Mouse (Mus musculus) cortical plate, adult 2 months (tissue): ENCODE data around the gene Gm16253. TPM values are rescaled to one million over a fixed set of nuclear protein-coding genes. Genes with fewer than 3 reads are reported as not detected.
A peak's percentile ranks its signal among the peaks of the same experiment; 100 is the strongest.
"Not testable (repeated sequence)": the region's sequence is repeated elsewhere in the genome, so short reads cannot be mapped to it uniquely, and the experiment has no call there.

Source experiments
- H3K27ac ChIP-seq: fragments of 200-500 bp; 2 replicates; pipeline ENCODE4 v1.5.1; 2012; ENCODE audit warnings: low read length, control low read depth, inconsistent platforms; ENCODE audit not compliant: insufficient read depth
- H3K4me1 ChIP-seq: fragments of 200-500 bp; 2 replicates; pipeline ENCODE4 v1.6.1; 2011; ENCODE audit warnings: low read length; ENCODE audit not compliant: control insufficient read depth, insufficient read depth
- H3K4me3 ChIP-seq: fragments of 200-500 bp; 2 replicates; pipeline ENCODE4 v1.5.1; 2011; ENCODE audit warnings: mild to moderate bottlenecking, low read length, control low read depth; ENCODE audit not compliant: insufficient read depth
- CTCF ChIP-seq: fragments of 200-500 bp; IDR thresholded peaks from 2 replicates; pipeline ENCODE4 v1.5.1; 2011; ENCODE audit warnings: mild to moderate bottlenecking, control low read depth, low read length; ENCODE audit not compliant: insufficient read depth; ENCODE audit errors: extremely low read depth
- POLR2A ChIP-seq: fragments of 200-500 bp; IDR thresholded peaks from 2 replicates; pipeline ENCODE4 v1.6.1; 2011; ENCODE audit warnings: mild to moderate bottlenecking, low read length, control low read depth; ENCODE audit not compliant: insufficient read depth; ENCODE audit errors: extremely low read depth
- polyA plus RNA-seq: library from polyadenylated mRNA; depleted of rRNA; stranded (reverse); fragments of >200 nt; gene quantifications from 2 replicates; pipeline ENCODE4 v1.2.3, GENCODE M21; 2012; rRNA removed

The Gm16253 gene
- polyA plus RNA-seq, 1 experiment, result not detected

DNA sequence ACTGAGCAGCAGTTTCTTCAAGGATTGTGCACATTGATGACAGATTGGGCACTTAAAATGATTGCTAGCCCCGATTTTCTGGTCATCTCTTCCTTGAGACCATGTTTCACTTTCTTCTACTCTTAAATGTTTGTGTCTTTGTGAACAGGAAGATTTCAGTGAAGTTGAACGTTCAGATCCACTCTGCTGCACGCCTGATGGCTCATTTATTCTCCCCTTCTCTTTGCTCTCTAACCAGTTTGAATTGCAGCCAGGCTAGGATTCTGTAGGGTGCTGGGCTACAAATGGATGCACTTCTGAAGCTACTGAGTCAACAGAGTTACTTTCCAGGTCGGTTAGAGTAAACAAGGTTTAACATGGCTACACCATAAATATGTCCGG, 25.9 kb downstream of the Gm16253 start:
- no peak for TF ChIP-seq POLR2A
- TF ChIP-seq CTCF, result no peak
- H3K27ac ChIP-seq, result no peak overlapping the region
- peaks cover 15% of the 10 kb centered on the region for H3K4me1 ChIP-seq
- peak overlapping the region; percentile 61; the same call in 1 of the 2 replicates for H3K4me3 ChIP-seq

- TF ChIP-seq POLR2A, result no peak
- no peak for TF ChIP-seq CTCF
Observed at GRCm38 (mm10) chr3:96603311-96603710, 26.5 kb downstream of the Gm16253 start.

GRCm38 (mm10) chr3:96606007-96606406, 29.2 kb downstream of the Gm16253 start:
- H3K4me3 ChIP-seq, H3K27ac ChIP-seq: not testable (repeated sequence)
- H3K4me1 ChIP-seq, result peaks cover 11% of the 10 kb centered on the region; the same call in 1 of the 2 replicates

More at GRCm38 (mm10) chr3:96603311-96603710, 26.5 kb downstream of the Gm16253 start:
- H3K4me1 ChIP-seq, result peaks cover 15% of the 10 kb centered on the region
- H3K4me3 ChIP-seq, result no peak overlapping the region
- H3K27ac ChIP-seq, result no peak overlapping the region

- Histone ChIP-seq H3K4me1 (peaks cover 11% of the 10 kb centered on the region; the same call in 1 of the 2 replicates), H3K27ac (no peak overlapping the region), H3K4me3 (no peak overlapping the region)
- no peak for TF ChIP-seq POLR2A
- no peak for TF ChIP-seq CTCF
Observed at GRCm38 (mm10) chr3:96606618-96607017, 29.8 kb downstream of the Gm16253 start.

- H3K4me3 ChIP-seq, result no peak overlapping the region
- no peaks in the 10 kb centered on the region for H3K4me1 ChIP-seq
- no peak for TF ChIP-seq CTCF
- no peak for TF ChIP-seq POLR2A
- H3K27ac ChIP-seq, result no peak overlapping the region
Observed at GRCm38 (mm10) chr3:96617941-96618340, 41.2 kb downstream of the Gm16253 start.

GRCm38 (mm10) chr3:96623201-96623600, 46.4 kb downstream of the Gm16253 start:
- no peak overlapping the region for H3K4me3 ChIP-seq
- TF ChIP-seq CTCF (no peak), POLR2A (no peak)
- H3K27ac ChIP-seq, result no peak overlapping the region
- H3K4me1 ChIP-seq, result no peaks in the 10 kb centered on the region

- H3K4me1 ChIP-seq, result peaks cover 3% of the 10 kb centered on the region; the same call in 1 of the 2 replicates
- peak within 1 kb of the TSS; percentile 60 for H3K4me3 ChIP-seq
- no peak for TF ChIP-seq CTCF
- peak; percentile 89 for TF ChIP-seq POLR2A
- peak within 1 kb of the TSS; percentile 29; the same call in 1 of the 2 replicates for H3K27ac ChIP-seq
Observed at GRCm38 (mm10) chr3:96629729-96630600, 53.2 kb downstream of the Gm16253 start, which contains the start of gene Rbm8a. Gene Rbm8a, plus strand, starts transcription at chr3:96629933.

Other genes starting within 250 kb of the Gm16253 start
- not detected in 2 replicates for gene BC107364, start 124.7 kb upstream of the Gm16253 start, polyA plus RNA-seq
- 1.4 and 1.5 TPM in 2 replicates for gene Hfe2, start 51.8 kb upstream of the Gm16253 start, polyA plus RNA-seq
- gene Txnip, start 19.0 kb upstream of the Gm16253 start, polyA plus RNA-seq, result 31.4 and 38.5 TPM in 2 replicates
- 44.5 and 55.9 TPM in 2 replicates for gene Polr3gl, start 17.2 kb downstream of the Gm16253 start, polyA plus RNA-seq
- gene Ankrd34a, start 19.7 kb downstream of the Gm16253 start, polyA plus RNA-seq, result 61.6 and 61.9 TPM in 2 replicates
- 20.9 and 22.7 TPM in 2 replicates for gene Lix1l, start 24.2 kb downstream of the Gm16253 start, polyA plus RNA-seq
- 33.9 and 38.0 TPM in 2 replicates for gene Rbm8a, start 52.9 kb downstream of the Gm16253 start, polyA plus RNA-seq
- gene Pex11b, start 58.4 kb downstream of the Gm16253 start, polyA plus RNA-seq, result 62.8 and 66.9 TPM in 2 replicates
- gene Gm42957, start 58.5 kb downstream of the Gm16253 start, polyA plus RNA-seq, result 0.13 and 0.21 TPM in 2 replicates
- 2.9 and 3.9 TPM in 2 replicates for gene Itga10, start 68.6 kb downstream of the Gm16253 start, polyA plus RNA-seq
- 7.8 and 8.5 TPM in 2 replicates for gene Ankrd35, start 93.1 kb downstream of the Gm16253 start, polyA plus RNA-seq
- 24.6 and 25.4 TPM in 2 replicates for gene Pias3, start 119.4 kb downstream of the Gm16253 start, polyA plus RNA-seq
- 16.8 and 19.6 TPM in 2 replicates for gene Nudt17, start 131.6 kb downstream of the Gm16253 start, polyA plus RNA-seq
- 35.3 and 36.5 TPM in 2 replicates for gene Polr3c, start 150.6 kb downstream of the Gm16253 start, polyA plus RNA-seq
- gene Rnf115, start 150.7 kb downstream of the Gm16253 start, polyA plus RNA-seq, result 52.3 and 54.9 TPM in 2 replicates